Mouse (Mus musculus) ZHBTc4 (cell line): ENCODE measurements at regions not wholly inside any gene's neighbourhood (a gene's known extent, or its start where the extent isn't known, plus 50 kb on each side); places are given as distances from the start of the nearest gene placed in this dataset.
"Not testable (repeated sequence)": the region's sequence is repeated elsewhere in the genome, so short reads cannot be mapped to it uniquely, and the experiment has no call there.

Experiments
- DNase-seq: peaks from one replicate; pipeline ENCODE4 v3.0.0-alpha.2; 2011; ENCODE audit warnings: low read depth, low spot score

DNA sequence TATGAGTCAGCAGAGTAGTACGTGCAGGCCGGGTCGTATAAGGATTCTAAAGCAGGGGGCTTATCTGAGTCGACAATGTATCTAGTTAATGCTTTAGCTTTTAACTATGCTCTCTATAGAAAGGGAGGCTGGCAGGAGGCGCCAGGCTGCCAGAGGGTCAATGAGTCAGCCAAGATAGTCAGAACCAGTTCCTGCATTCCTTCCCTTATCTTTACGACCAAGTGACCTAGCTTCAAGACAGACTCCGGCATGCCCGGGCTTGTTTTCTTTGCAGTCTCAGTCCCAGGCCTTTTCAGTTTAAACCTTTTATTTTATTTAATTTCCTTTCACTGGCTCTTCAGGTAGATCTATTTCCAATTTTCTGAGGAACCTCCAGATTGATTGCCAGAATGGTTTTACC is 374.0 kb upstream of the Nrxn1 start:
- peak; percentile 7 for DNase-seq

DNA sequence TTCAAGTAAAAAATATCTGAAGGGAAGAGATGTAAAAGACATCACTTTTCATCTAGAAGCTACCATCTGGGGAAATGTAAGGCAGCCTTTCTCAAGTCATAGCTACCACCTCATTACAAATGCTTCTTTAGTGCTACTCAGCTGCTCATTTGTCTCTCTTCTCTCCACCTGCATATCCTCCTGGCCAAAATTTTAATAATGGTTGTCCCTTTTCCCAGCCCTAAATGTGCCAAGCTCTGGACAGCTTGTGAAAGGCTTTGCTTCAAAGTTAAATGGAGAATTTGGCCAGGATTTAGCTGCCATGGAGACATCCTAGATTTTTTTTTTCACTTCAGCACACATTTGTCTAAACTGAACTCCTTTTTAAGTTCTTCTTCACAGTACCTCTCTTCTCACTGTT is 358.8 kb upstream of the Nrxn1 start:
- DNase-seq = no peak

DNA sequence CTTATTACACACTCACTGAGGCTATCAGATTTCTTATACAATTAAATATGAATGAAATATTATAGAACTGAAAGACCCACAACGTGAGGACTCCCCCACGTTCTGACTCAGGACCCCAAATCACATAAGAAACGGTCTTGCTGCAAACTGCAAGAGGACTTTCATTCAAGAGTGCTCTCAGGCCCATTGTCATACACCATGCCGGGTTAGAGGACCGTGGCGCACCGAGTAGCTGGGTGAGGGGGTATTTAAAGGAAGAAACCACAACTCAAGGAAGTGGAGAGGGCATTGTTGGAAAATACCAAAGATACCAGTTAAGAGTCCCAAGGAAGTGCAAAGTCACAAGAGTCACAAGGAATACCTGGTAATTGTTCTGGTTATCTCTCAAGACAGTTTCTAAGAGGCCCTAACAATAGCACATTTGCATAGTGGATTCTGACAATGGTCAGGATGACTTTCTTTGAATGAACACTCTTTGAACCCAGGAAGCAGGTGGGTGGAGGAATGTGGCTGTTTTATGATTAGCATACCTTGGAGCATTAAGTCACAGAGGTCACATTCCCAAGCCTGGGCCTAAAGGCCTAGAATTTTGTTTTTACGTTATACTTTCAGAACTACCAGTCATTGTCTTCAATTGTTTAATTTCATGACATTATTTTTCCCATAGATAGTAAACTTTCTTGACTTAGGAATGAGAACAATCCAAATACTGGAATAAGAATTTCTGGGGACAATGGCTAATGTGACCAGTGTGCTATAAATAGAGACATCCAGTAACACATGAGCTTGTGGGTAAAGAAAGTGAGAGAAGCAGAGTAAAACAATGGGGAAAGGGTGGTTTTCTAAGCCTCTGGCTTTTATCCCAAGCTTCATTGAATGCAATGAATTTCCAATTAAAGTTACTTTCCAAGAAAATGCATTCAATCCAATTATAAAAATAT is 339.2 kb upstream of the Nrxn1 start:
- peak; percentile 80 for DNase-seq

DNA sequence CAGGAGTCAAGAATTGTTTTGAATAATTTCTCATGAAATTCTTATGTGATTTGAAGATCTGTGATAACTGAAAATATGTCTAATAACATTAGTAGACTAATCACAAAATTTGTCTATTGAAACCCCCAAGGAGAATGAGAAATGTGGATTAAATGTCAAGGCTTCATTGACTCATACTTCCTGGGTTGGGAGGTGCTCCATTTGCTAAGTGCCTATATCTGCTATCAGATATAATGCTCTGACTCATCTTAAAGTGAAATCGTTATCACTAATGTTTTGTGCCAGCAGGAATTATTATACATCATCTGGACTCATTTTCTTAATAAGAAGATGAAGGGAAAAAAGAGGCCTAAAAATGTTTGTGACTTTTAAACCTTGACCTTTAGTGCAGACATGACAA is 337.5 kb upstream of the Nrxn1 start:
- no peak for DNase-seq

DNA sequence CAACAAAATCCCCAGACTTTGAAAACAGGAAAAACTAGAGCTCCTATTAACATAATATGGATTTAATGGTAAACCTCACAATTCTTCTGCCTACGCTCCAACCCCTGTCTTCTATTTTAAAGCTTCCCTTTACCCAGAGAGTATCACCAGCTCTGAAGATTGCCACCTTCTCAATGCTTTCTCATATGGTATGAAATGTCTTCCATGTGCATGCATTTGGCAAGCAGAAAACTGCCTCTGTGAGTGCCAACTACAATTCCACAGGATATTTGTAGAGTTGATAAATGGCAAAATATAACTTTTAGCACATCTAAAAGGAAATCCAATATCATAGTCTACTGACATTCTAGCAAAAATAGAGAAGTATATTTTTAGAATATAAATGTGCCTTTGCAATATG is 332.2 kb upstream of the Nrxn1 start:
- DNase-seq = no peak

DNA sequence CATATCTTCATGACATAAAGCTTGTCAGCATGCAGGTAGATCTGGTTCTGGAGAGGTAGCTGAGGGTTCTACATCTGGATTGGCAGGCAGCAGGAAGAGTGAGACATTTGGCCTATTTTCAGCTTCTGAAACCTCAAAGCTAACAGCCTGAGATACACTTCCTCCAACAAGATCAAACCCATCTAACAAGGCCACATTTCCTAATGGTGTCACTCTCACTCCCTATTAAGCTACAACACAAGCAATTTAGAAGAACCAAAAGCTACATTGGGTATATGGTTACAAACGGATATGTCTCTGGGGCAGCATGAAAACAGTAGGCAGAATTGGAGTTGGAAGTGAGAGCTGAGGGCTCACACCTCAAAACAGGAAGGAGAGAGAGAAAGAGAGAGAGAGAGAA is 325.7 kb upstream of the Nrxn1 start:
- no peak for DNase-seq

DNA sequence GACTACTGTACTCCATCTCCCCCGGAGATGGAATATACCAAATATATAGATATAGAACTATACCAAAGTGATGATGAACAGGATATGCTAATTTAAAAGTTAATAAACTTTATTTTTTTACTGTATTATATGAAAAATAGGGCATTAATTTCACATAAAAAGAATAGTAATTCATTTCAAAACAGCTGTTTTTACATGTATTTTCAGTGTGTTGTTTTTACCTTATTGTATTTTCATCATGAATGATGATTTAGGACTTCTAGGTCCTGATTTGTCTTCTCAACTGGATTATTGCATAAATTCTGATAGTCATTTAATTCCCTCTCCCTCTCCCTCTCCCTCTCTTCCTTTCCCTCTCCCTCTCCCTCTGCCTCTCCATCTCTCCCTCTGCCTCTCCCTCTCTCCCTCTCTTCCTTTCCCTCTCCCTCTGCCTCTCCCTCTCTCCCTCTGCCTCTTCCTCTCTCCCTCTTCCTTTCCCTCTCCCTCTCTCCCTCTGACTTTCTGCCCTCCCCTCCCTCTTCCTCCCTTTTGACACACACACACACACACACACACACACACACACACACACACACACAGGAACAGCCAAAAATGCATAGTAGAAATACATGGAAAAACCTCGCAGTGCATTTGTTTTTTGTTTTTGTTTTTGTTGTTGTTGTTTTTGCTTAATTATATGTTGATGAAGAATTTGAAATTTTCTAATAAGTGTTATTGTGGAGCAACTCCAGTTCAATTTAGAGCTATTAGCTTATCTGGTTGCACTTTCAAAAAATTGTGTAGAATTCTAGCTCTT is 298.3 kb upstream of the Nrxn1 start:
- no peak for DNase-seq

DNA sequence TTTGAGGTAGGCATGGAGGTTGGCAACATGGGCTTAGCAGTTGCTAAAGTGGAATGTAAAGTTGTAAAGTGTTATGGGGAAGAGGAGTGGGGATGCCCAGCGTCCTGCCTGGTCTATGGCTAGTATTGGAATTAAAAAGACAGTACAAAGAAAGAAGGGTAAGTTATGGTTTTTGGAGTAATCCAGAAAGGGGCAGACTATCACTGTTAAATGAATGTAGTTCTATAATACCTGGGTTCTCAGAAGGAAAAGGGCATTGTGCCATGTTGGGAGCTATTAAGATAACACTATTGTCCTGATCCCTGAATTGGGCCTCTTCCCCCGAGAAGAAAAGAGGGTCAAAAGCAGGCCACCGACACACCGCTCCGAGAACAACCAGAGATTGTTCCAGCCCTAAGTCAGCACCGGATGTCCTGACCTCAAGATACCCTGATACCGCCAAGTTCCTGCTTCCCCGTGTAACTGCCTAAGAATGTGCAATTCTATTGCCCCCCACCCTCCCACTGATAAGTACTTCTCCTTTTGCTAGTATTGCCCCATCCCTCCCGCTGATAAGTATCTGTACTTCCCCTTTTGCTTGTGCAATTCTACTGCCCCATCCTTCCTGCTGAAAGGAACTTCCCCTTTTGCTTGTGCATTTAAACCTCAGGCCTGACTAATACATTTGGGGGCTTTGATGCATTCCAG is 297.2 kb upstream of the Nrxn1 start:
- not testable (repeated sequence) for DNase-seq

DNA sequence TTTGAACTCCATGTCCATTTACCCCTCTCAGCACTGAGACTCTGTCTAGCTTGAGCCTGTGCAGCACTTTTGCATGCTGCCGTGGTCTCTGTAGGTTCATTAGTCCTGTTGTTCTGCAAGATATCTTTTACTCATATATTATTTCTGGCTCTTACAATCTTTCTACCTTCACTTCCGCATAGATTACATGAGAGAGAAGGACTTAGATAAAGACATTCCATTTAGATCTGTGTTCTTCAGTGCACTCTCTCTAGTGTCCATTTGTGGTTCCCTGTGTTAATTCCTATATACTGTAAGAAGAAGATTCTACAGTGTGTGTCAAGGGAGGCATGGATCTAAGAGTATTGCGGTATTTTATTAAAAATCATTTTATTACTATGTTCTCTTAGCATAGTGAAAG is 295.6 kb upstream of the Nrxn1 start:
- DNase-seq = no peak

DNA sequence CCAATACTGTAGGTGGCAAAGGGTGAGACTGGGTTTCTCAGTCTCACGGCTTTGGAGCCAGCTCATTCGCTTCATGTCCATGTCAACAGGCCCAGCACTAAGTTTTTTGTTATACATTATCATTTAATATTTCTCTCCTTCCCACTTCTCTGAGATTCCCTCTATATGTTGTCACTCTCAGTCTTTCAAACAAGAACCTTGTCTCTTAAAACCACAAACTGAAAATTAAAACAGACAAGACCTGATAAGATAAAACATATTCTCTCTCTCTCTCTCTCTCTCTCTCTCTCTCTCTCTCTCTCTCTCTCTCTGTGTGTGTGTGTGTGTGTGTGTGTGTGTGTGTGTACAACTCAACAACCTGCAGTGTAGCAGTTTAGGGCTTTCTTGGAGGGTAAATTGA is 295.2 kb upstream of the Nrxn1 start:
- no peak for DNase-seq

DNA sequence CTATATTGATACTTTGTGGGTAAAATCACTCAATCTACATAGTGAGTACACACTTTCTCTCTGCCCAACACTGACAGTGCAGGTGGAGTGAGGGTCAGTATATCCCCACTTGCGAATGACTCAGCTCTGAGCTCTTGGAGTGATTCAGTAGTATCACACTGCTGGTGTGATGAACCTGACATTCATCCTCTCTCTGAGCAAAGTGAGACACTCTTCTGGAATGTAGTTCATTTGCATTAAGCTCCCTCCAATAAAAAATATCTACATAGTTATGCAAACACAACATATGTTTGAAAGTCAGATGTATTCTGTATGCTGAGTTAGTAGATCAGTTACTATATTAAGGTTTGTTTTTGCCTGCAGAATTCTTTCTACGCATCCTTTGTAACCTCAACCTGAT is 293.1 kb upstream of the Nrxn1 start:
- DNase-seq = no peak

DNA sequence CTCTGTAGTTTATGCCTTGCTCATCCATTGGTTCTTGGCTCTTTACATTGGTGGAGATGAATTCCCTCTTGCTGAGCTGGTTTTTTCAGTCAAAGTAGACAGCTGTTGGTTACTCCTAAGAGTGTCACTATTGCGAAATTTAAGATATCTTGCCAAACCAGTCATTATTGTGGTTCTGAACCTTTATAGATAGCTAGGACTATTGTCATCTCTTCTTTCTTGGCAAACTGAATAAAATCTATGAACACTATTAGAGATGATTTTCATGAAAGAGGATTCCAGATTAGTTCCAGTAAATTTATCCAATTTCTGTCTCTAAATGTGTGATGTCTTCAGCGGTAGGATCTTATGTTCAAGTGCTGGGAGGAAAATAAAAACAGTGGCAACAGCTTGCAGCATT is 275.3 kb upstream of the Nrxn1 start:
- no peak for DNase-seq

DNA sequence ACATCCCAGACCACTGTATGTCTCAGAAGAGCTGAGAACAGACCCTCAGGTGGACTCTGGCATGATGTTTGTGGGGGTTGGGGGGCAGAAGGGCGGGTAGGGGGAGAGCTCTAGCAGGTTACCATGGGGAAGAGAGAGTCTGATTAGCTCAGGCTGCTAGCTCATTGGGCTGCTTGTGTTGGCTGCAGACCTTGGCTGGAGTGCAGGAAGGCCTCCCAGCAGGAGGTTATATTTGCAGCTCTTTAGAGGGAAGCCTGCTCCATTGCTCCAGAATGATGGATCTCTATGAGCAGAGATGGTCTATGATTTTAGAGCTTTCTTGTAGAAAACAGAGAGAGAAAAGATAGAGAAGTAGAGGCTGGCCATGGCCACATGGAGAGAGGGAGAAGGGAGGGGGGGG is 268.4 kb upstream of the Nrxn1 start:
- no peak for DNase-seq

DNA sequence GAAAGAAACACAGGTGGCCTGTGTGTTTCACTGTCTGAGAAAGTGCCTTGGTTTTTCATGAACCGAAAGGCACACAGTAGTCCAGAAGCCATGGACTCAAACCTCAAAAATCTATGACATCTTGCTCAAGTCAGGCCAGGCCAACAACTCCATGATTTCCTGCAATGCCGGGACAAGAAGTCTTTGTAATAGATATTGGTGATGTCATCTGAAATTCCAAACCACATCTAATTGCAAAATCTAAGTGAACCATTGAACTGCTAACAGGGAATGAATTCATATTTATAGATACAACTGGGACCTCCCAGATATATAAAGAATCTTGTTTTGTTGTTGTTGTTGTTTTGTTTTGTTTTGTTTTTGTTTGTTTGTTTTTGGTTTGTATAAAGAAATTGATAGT is 259.2 kb upstream of the Nrxn1 start:
- no peak for DNase-seq

DNA sequence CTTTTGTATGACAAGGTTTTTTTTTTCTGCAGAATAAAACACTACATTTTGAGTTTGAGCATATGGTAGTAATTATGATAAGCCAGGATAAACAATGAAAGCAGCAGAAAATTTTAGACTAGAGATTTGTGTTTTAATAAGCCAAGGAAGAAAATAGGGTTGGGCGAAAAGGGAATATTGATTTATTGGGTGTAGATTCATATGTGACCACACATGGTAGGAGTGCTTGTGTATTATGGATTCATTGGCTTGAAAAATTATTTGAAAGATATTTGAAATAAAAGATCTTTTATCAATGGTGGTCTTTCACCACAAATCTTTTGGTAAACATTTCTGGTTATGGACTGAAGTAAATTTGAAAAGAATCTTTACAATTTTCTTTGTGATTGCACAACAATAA is 244.0 kb upstream of the Nrxn1 start:
- DNase-seq = no peak

DNA sequence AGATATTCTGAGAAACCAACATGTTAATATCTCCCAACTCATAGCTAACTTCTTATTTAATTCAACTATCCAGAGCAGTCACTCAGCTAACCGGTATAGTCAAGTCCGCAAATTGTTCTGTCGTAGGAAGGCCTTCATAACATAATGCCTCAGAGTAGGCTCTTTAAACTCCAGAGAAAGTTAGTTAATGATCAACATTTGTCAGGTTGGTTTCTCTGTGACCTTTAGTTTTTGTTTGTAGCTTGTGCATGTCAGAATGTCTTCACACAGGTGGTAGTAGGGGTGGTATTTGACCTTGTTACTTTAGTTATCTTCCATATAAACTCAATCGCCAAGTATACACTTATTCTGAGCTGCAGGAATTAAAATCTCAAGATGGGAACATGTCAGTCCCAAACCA is 240.9 kb upstream of the Nrxn1 start:
- no peak for DNase-seq

DNA sequence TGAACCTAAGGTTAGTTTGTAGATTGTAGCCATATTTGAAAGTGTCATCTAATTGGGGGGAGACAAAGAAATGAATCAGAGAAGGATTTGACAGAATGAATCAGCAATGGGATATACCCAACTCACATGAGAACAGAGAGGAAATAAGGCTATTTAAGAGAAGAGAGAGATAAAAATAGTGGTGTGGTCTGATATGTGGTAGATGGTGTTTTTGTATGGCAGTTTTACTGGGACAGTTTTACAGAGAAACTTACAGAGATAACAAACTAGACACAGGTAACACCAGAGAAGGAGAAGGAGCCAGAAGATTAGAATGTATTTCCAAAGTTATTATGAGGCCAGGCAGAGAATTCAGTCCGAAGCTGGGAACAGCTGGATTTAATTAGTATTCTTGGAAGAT is 240.3 kb upstream of the Nrxn1 start:
- DNase-seq = no peak

DNA sequence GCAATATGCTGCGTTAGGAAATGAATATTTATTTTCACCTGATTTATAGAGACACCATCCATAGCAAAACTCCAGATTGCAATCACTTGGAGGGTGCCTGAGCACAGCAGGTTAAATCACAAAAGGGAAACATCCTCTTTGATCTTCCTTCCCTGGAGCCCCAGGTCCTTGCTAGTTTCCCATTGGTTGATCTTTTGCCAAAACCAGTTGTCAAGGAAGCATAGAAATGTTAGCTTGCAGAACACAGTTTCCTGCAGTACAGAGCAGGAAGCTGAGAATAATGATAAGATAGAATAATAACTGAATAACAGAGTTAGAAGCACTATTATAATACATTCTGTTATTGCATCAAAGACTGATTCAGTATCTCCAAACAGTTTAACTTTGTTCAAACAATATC is 231.5 kb upstream of the Nrxn1 start:
- no peak for DNase-seq

DNA sequence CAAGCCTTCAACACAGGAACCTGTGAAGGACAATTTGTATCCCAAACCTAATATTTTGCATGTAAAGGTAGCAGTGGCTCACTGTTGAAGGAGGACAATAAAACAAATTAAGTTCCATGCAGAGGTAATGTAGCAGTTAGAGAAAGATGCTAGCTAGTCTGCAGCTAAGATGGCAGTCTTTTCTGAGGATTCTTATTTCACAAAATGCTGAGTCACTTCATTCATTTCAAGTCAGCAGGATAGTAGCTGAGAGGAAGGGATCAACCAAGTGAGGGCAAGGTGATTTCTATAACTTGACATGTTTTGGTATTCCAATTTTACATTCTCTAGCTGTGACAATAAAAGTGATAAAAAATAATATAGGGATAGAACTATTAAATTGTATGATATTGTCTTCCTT is 194.0 kb upstream of the Nrxn1 start:
- DNase-seq = no peak

DNA sequence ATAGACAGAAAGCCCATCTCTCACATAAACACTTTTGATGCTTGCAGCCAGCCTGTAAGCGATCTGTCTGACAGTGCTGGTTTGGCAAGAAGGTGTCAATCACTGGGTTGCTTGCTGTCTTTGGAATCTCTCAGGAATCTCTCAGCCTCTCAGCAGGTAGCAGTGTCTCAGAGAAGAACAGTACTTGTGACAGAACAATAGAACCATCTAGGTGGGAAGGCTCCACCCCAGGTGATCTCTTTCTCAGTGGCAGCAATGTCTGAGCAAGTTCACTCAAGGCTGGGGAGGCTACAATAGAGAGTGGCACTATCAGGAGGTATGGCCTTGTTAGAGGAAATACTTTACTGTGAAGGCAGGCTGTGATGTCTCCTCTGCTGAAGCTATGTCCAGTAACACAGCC is 181.5 kb upstream of the Nrxn1 start:
- DNase-seq = peak; percentile 95

DNA sequence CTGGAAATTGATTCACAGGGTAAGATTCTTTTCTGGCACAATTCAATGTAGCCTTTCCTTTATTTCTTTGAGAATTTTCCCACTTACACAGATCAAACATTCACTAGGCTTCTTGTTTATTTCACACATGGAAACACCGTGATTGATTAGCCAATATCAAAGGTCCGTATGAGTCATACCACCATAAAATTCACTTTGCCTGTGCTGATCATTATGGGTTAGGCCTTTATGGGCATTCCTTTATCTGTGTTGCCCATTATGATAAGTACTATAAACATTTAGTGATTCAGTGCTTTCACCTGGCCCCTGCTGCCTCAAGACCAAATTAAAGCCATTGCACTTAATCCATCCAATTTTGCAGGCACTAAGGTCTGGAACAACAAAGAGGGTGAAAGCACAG is 145.8 kb upstream of the Nrxn1 start:
- DNase-seq = no peak

DNA sequence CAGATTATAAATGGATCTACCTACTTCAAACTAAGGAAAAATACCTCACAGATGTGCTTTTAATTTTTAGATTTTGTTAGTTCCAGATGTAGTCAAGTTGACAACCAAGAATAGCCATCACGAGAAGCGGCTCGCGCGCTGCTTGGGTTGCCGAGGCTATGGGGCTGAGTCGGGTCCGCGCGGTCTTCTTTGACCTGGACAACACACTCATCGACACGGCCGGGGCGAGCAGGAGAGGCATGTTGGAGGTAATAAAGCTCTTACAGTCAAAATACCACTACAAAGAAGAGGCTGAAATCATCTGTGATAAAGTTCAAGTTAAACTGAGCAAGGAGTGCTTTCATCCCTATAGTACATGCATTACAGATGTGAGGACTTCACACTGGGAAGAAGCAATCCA is 143.8 kb upstream of the Nrxn1 start:
- DNase-seq = not testable (repeated sequence)
